Mouse (Mus musculus): Measurements from ENCODE around the gene Scrn2. TPM values are rescaled to one million over a fixed set of nuclear protein-coding genes. Genes with fewer than 3 reads are reported as not detected.
A peak's percentile ranks its signal among the peaks of the same experiment; 100 is the strongest.

Gene Scrn2
- polyA plus RNA-seq, 1 experiment from 2014 or later = 20.3 TPM

DNA sequence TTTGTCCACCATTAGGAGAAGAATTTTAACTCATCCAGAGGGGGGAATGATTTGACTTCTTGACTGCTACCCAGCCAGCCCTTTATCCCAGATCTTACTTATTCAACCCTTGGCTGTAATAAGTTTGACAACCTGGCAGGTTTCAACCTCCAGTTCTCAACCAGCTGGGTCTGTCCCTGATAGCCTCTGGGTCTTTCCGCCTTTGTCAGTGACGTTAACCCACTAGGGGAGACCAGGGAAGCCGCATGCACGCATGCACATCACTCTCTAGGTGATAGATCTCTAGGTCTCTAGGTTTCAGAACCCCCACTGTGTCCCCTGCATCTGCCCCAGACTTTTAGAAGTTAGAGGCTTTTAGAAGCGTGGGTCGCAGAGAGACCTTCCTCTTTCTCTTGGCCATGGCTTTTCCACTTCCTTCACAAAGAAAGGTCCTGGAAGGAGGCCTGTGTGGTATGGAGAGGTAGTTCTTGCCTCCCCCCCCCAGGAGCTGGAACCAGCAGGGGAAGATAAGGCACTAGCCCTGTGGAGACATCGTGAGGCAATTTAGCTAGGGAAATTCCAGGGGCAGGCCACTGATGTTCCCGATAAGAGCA lies 20.4 kb upstream of the Scrn2 start:
- 0 out of 2 replicates have a peak, but pooled peaks cover 3% of the 10 kb centered on the region for H3K4me1 ChIP-seq (ENCODE audit: control insufficient read depth, insufficient read depth, low read length)
- no peak overlapping the region for H3K9ac ChIP-seq (ENCODE audit: low read length)
- H3K27ac ChIP-seq (ENCODE audit: low read length) = no peak overlapping the region
- H3K9me3 ChIP-seq (replicated peaks; ENCODE audit: control insufficient read depth, low read length) = no peaks in the 10 kb centered on the region
- WGBS = 52% methylated on average over 8 of the region's 8 CpGs
- H3K27me3 ChIP-seq (ENCODE audit: control insufficient read depth, insufficient read depth, low read length) = peaks cover 5% of the 10 kb centered on the region; the same call in 1 of the 2 replicates
- no peak overlapping the region for H3K4me3 ChIP-seq (replicated peaks; ENCODE audit: low read length)
- ATAC-seq (ENCODE audit: insufficient read depth, low FRiP score) = no peak
- H3K36me3 ChIP-seq (ENCODE audit: control insufficient read depth, insufficient read depth, low read length) = no peaks in the 10 kb centered on the region
- no peak overlapping the region for H3K4me2 ChIP-seq (ENCODE audit: low read depth, low read length)

DNA sequence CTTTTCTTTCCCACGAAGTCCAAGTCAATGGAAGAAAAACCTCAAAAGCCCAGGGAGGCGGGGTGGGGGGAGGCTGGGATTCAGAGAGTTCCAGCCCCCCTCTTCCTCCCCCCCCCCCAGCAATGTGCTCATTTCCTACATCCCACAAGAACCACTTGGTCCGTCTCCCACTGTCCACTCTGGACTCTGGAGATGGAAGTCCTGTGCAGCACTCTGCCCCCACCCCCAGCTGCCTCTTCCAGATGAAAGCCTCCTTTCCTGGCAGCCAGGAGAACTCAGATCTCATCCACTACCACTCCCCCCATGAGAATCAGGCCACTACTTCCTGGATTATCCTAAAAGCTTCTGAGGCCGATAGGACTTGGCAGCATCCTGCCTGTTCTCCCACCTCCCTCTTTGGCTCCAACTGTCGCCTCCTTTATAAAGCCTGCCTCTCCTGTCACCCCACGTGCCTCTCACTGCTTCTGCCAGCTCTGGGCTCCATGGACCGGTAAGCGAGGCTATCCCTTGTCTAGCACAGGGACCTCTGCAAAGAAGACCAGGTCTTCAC lies 16.5 kb upstream of the Scrn2 start, which contains the start of gene Sp6:
TSS of gene Sp6 (plus strand) at position 274 of the 550 bp plus-strand sequence.
- peaks cover 20% of the 10 kb centered on the region for H3K27me3 ChIP-seq (ENCODE audit: control insufficient read depth, insufficient read depth, low read length)
- H3K9ac ChIP-seq (ENCODE audit: low read length) = peak within 1 kb of the TSS; percentile 21; the same call in 1 of the 2 replicates
- H3K4me1 ChIP-seq (ENCODE audit: control insufficient read depth, insufficient read depth, low read length) = 0 out of 2 replicates have a peak, but pooled peaks cover 9% of the 10 kb centered on the region
- H3K4me2 ChIP-seq (ENCODE audit: low read depth, low read length) = no peak within 1 kb of the TSS
- ATAC-seq (ENCODE audit: insufficient read depth, low FRiP score) = peak; percentile 42; the same call in 1 of the 2 replicates
- H3K4me3 ChIP-seq (replicated peaks; ENCODE audit: low read length) = no peak within 1 kb of the TSS
- H3K36me3 ChIP-seq (ENCODE audit: control insufficient read depth, insufficient read depth, low read length) = no peaks in the 10 kb centered on the region
- H3K27ac ChIP-seq (ENCODE audit: low read length) = no peak within 1 kb of the TSS
- 27% methylated on average over 8 of the region's 8 CpGs for WGBS
- H3K9me3 ChIP-seq (replicated peaks; ENCODE audit: control insufficient read depth, low read length) = no peaks in the 10 kb centered on the region

GRCm38 (mm10) chr11:97017696-97018582 lies 11.8 kb upstream of the Scrn2 start:
- H3K27me3 ChIP-seq (ENCODE audit: control insufficient read depth, insufficient read depth, low read length) = peaks cover 51% of the 10 kb centered on the region
- H3K27ac ChIP-seq (ENCODE audit: low read length) = no peak overlapping the region
- H3K9me3 ChIP-seq (replicated peaks; ENCODE audit: control insufficient read depth, low read length) = no peaks in the 10 kb centered on the region
- H3K4me1 ChIP-seq (ENCODE audit: control insufficient read depth, insufficient read depth, low read length) = peaks cover 18% of the 10 kb centered on the region
- peak overlapping the region; percentile 69; the same call in 1 of the 2 replicates for H3K9ac ChIP-seq (ENCODE audit: low read length)
- no peaks in the 10 kb centered on the region for H3K36me3 ChIP-seq (ENCODE audit: control insufficient read depth, insufficient read depth, low read length)
- WGBS = 1% methylated on average over 36 of the region's 36 CpGs
- H3K4me2 ChIP-seq (ENCODE audit: low read depth, low read length) = peak overlapping the region; percentile 57
- H3K4me3 ChIP-seq (replicated peaks; ENCODE audit: low read length) = peak overlapping the region; percentile 46
- ATAC-seq (ENCODE audit: insufficient read depth, low FRiP score) = no peak

DNA sequence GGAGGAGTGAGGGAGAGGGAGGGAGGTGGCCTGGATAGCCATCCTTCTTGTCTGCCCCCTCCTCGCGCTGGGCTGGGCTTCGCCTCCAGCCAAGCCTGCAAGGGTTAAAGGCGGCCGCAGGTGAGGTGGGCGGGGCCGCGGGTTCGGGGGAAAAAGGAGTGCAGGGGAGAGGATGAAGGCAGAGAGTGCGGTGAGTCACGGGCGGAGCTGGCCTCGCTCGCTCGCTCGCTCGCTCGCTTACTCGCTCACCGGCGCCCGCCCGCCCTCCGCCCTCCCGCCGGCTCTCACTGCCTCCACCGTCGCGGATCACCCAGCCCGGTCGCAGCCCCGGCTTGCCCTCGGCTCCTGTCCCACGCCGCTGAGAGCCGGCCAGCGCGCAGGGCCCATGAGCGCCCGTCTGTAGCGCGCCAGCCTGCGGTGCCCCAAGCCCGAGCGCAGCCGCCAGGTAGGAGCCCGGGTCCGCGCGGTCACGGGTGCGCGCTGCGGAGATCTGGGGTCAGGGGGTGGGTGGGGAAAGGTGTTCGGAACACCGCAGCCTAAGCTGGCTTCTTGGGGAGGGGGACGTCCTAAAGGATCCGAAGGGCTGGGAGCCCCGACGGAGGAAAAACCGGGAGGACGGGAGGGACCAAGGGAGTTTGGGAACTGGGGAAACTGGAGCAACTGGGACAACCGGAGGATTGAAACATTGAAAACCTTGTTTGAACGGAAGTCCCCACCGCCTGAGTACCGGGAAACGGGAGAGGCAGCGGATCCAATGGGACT lies 11.0 kb upstream of the Scrn2 start:
- Histone ChIP-seq H3K27ac (ENCODE audit: low read length) (peak overlapping the region; percentile 70), H3K4me3 (replicated peaks; ENCODE audit: low read length) (peak overlapping the region; percentile 46), H3K9me3 (replicated peaks; ENCODE audit: control insufficient read depth, low read length) (no peaks in the 10 kb centered on the region), H3K27me3 (ENCODE audit: control insufficient read depth, insufficient read depth, low read length) (peaks cover 58% of the 10 kb centered on the region), H3K36me3 (ENCODE audit: control insufficient read depth, insufficient read depth, low read length) (no peaks in the 10 kb centered on the region), H3K4me1 (ENCODE audit: control insufficient read depth, insufficient read depth, low read length) (peaks cover 15% of the 10 kb centered on the region), H3K4me2 (ENCODE audit: low read depth, low read length) (peak overlapping the region; percentile 57), H3K9ac (ENCODE audit: low read length) (peak overlapping the region; percentile 69)
- WGBS = 2% methylated on average over 64 of the region's 68 CpGs
- peak; percentile 23; the same call in 1 of the 2 replicates for ATAC-seq (ENCODE audit: insufficient read depth, low FRiP score)

GRCm38 (mm10) chr11:97019345-97019708 lies 10.4 kb upstream of the Scrn2 start:
- Histone ChIP-seq H3K4me1 (ENCODE audit: control insufficient read depth, insufficient read depth, low read length) (peaks cover 15% of the 10 kb centered on the region), H3K4me2 (ENCODE audit: low read depth, low read length) (peak overlapping the region; percentile 57; the same call in 1 of the 2 replicates), H3K4me3 (replicated peaks; ENCODE audit: low read length) (peak overlapping the region; percentile 46)

GRCm38 (mm10) chr11:97021121-97021765 lies 8.5 kb upstream of the Scrn2 start:
- no peak for ATAC-seq (ENCODE audit: insufficient read depth, low FRiP score)
- Histone ChIP-seq H3K4me1 (ENCODE audit: control insufficient read depth, insufficient read depth, low read length) (peaks cover 22% of the 10 kb centered on the region), H3K27ac (ENCODE audit: low read length) (no peak overlapping the region), H3K9ac (ENCODE audit: low read length) (peak overlapping the region; percentile 81), H3K4me3 (replicated peaks; ENCODE audit: low read length) (peak overlapping the region; percentile 62), H3K27me3 (ENCODE audit: control insufficient read depth, insufficient read depth, low read length) (peaks cover 50% of the 10 kb centered on the region), H3K36me3 (ENCODE audit: control insufficient read depth, insufficient read depth, low read length) (no peaks in the 10 kb centered on the region), H3K9me3 (replicated peaks; ENCODE audit: control insufficient read depth, low read length) (no peaks in the 10 kb centered on the region), H3K4me2 (ENCODE audit: low read depth, low read length) (peak overlapping the region; percentile 95)
- WGBS = 2% methylated on average over 27 of the region's 27 CpGs

More at GRCm38 (mm10) chr11:97019345-97019708, 10.4 kb upstream of the Scrn2 start:
- 12% methylated on average over 13 of the region's 13 CpGs for WGBS
- no peak for ATAC-seq (ENCODE audit: insufficient read depth, low FRiP score)
- H3K27ac ChIP-seq (ENCODE audit: low read length) = peak overlapping the region; percentile 70
- peak overlapping the region; percentile 69 for H3K9ac ChIP-seq (ENCODE audit: low read length)
- no peaks in the 10 kb centered on the region for H3K36me3 ChIP-seq (ENCODE audit: control insufficient read depth, insufficient read depth, low read length)
- H3K27me3 ChIP-seq (ENCODE audit: control insufficient read depth, insufficient read depth, low read length) = peaks cover 58% of the 10 kb centered on the region
- no peaks in the 10 kb centered on the region for H3K9me3 ChIP-seq (replicated peaks; ENCODE audit: control insufficient read depth, low read length)

DNA sequence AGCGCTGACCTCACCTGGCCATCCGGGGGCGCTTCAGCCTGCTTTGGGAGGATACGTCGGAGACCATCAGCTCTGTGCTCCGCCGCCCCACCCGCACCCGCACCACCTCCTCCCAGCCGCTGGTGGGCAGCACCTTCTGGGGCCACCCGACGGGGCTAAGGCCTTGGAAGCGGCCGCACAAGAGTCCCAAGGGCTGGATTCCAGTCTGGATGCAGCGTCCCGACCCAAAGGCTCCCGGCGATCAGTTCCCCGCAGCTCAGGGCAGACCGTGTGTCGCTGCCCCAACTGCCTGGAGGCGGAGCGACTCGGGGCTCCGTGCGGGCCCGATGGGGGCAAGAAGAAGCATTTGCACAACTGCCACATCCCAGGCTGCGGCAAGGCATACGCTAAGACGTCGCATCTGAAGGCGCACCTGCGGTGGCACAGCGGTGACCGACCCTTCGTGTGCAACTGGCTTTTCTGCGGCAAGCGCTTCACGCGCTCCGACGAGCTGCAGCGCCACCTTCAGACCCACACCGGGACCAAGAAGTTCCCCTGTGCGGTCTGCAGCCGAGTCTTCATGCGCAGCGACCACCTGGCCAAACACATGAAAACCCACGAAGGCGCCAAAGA lies 7.8 kb upstream of the Scrn2 start:
- H3K4me2 ChIP-seq (ENCODE audit: low read depth, low read length) = peak overlapping the region; percentile 95
- H3K4me1 ChIP-seq (ENCODE audit: control insufficient read depth, insufficient read depth, low read length) = peaks cover 22% of the 10 kb centered on the region
- H3K27me3 ChIP-seq (ENCODE audit: control insufficient read depth, insufficient read depth, low read length) = peaks cover 44% of the 10 kb centered on the region
- WGBS = under 1% methylated on average over 50 of the region's 50 CpGs
- ATAC-seq (ENCODE audit: insufficient read depth, low FRiP score) = peak; percentile 35; the same call in 1 of the 2 replicates
- peak overlapping the region; percentile 62 for H3K4me3 ChIP-seq (replicated peaks; ENCODE audit: low read length)
- H3K9me3 ChIP-seq (replicated peaks; ENCODE audit: control insufficient read depth, low read length) = no peaks in the 10 kb centered on the region
- H3K9ac ChIP-seq (ENCODE audit: low read length) = peak overlapping the region; percentile 81
- no peak overlapping the region for H3K27ac ChIP-seq (ENCODE audit: low read length)
- H3K36me3 ChIP-seq (ENCODE audit: control insufficient read depth, insufficient read depth, low read length) = no peaks in the 10 kb centered on the region

DNA sequence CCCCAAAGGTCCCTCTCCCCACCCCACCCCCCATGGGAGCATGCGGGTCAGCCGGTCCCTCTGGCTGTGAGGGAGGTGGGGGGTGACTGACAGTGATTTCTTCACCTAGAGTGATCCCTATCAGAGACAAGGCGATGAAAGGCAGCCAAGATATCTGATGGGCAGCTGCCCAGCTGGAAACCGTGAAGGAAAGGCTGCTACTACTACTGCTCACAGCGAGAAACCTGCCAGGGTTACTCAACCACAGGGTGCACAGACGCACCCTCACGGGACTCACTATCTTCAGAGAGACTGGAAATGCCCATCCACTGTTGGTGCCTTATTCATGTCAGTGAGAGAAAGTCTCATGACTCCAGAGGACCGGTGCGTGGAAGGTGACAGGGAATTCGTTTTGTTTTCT lies 4.8 kb upstream of the Scrn2 start:
- WGBS = 45% methylated on average over 10 of the region's 10 CpGs

More for the DNA sequence above, 4.8 kb upstream of the Scrn2 start:
- Histone ChIP-seq H3K36me3 (ENCODE audit: control insufficient read depth, insufficient read depth, low read length) (no peaks in the 10 kb centered on the region), H3K4me2 (ENCODE audit: low read depth, low read length) (no peak overlapping the region), H3K9ac (ENCODE audit: low read length) (peak overlapping the region; percentile 72; the same call in 1 of the 2 replicates), H3K27ac (ENCODE audit: low read length) (peak overlapping the region; percentile 44; the same call in 1 of the 2 replicates), H3K9me3 (replicated peaks; ENCODE audit: control insufficient read depth, low read length) (no peaks in the 10 kb centered on the region), H3K27me3 (ENCODE audit: control insufficient read depth, insufficient read depth, low read length) (peaks cover 30% of the 10 kb centered on the region), H3K4me1 (ENCODE audit: control insufficient read depth, insufficient read depth, low read length) (peaks cover 17% of the 10 kb centered on the region), H3K4me3 (replicated peaks; ENCODE audit: low read length) (no peak overlapping the region)
- ATAC-seq (ENCODE audit: insufficient read depth, low FRiP score) = no peak

All from stomach, embryonic 16.5 days (tissue).